Mouse (Mus musculus) heart, postnatal 0 days (tissue): ENCODE results near the gene Capg.

Source experiments
- CTCF ChIP-seq: IDR thresholded peaks from 2 replicates; pipeline ENCODE4 v1.5.1; 2016; ENCODE audit warnings: antibody characterized with exemption, control low read depth, low read depth
- EP300 ChIP-seq: IDR thresholded peaks from 2 replicates; pipeline ENCODE4 v1.6.1; 2016; ENCODE audit warnings: antibody characterized with exemption, low read depth

- TF ChIP-seq CTCF: no peak
- no peak for TF ChIP-seq EP300
These were observed 45.2 kb upstream of the Capg start for GRCm38 (mm10) chr6:72498950-72499349.
